Mouse (Mus musculus) ES-E14 (cell line): Measurements from ENCODE around the gene Itga6. TPM values are rescaled to one million over a fixed set of nuclear protein-coding genes. Genes with fewer than 3 reads are reported as not detected.

Source experiments
- DNase-seq: peaks from one replicate; pipeline ENCODE4 v3.0.0-alpha.2; 2013; ENCODE audit warnings: low read depth, low spot score
- H3K27ac ChIP-seq: 2 replicates; pipeline ENCODE4 v1.5.1; 2012; ENCODE audit warnings: low read depth, mild to moderate bottlenecking, low read length, moderate library complexity, mixed read lengths; ENCODE audit not compliant: poor library complexity, insufficient read depth, severe bottlenecking
- H3K36me3 ChIP-seq: 2 replicates; pipeline ENCODE4 v1.6.1; 2012; ENCODE audit warnings: mild to moderate bottlenecking, low read length, moderate library complexity, mixed read lengths; ENCODE audit not compliant: control insufficient read depth, poor library complexity, insufficient read depth, severe bottlenecking
- H3K4me1 ChIP-seq, 2 experiments: fragments of 150-350 bp in 1 of 2; sonication (generic) in 1 of 2; 2 replicates each; pipeline ENCODE4 v1.6.1; 2012; ENCODE audit warnings: low read length in 2 of 2, mild to moderate bottlenecking in 1 of 2, mixed read lengths in 1 of 2; ENCODE audit not compliant: control insufficient read depth in 2 of 2, insufficient read depth in 2 of 2, poor library complexity in 1 of 2
- H3K4me3 ChIP-seq, 2 experiments: fragments of 150-350 bp in 1 of 2; sonication (generic) in 1 of 2; 2 replicates each; pipeline ENCODE4 v1.5.1; 2012; ENCODE audit warnings: low read length in 2 of 2, low read depth in 1 of 2, mild to moderate bottlenecking in 1 of 2, mixed read lengths in 1 of 2; ENCODE audit not compliant: insufficient read depth in 1 of 2, poor library complexity in 1 of 2, severe bottlenecking in 1 of 2
- H3K9ac ChIP-seq: 2 replicates; pipeline ENCODE4 v1.6.1; 2012; ENCODE audit warnings: low read depth, mild to moderate bottlenecking, low read length, mixed read lengths; ENCODE audit not compliant: poor library complexity, insufficient read depth, severe bottlenecking
- H3K9me3 ChIP-seq: fragments of 150-350 bp; sonication (generic); 2 replicates; pipeline ENCODE4 v1.6.1; 2012; ENCODE audit warnings: low read depth, mild to moderate bottlenecking, low read length; ENCODE audit not compliant: control insufficient read depth, insufficient read depth
- CHD2 ChIP-seq: IDR thresholded peaks from 2 replicates; pipeline ENCODE4 v1.6.1; 2014; ENCODE audit warnings: mild to moderate bottlenecking, low read depth, low read length, inconsistent platforms
- HCFC1 ChIP-seq: IDR thresholded peaks from 2 replicates; pipeline ENCODE4 v1.6.1; 2012; ENCODE audit warnings: low read length, inconsistent platforms, borderline replicate concordance; ENCODE audit not compliant: insufficient read depth
- MAFK ChIP-seq: IDR thresholded peaks from 2 replicates; pipeline ENCODE4 v1.6.1; 2014; ENCODE audit warnings: mild to moderate bottlenecking, low read depth, low read length, inconsistent platforms; ENCODE audit not compliant: insufficient read depth
- ZC3H11A ChIP-seq: IDR thresholded peaks from 2 replicates; pipeline ENCODE4 v1.6.1; 2012; ENCODE audit warnings: low read depth, mild to moderate bottlenecking, inconsistent platforms, low read length, borderline replicate concordance
- ZNF384 ChIP-seq: IDR thresholded peaks from 2 replicates; pipeline ENCODE4 v1.6.1; 2012; ENCODE audit warnings: low read depth, low read length, inconsistent platforms
- in situ Hi-C, 2 experiments: fragments of 600-800 bp; cut with MboI; formaldehyde crosslinking; loops; one replicate each; pipeline ENCODE4 v1.15.1; 2025; ENCODE audit warnings: low sequenced_read_pairs in 2 of 2, inconsistent platforms in 1 of 2; ENCODE audit not compliant: unreplicated experiment in 2 of 2
- total RNA-seq: library from RNA; depleted of rRNA; stranded (reverse); fragments of 300-350 nt; gene quantifications from 2 replicates; pipeline ENCODE4 v1.2.3, GENCODE M21; 2012

Gene Itga6
- total RNA-seq, 1 experiment = 169 TPM

- in situ Hi-C loops = no loop called here
- H3K27ac ChIP-seq = no peak overlapping the region
- H3K9ac ChIP-seq = no peak overlapping the region
- H3K9me3 ChIP-seq = no peaks in the 10 kb centered on the region
- DNase-seq = no peak
- no peaks in the 10 kb centered on the region for H3K36me3 ChIP-seq
- no peaks in the 10 kb centered on the region; a peak in 1 of 4 replicates for H3K4me1 ChIP-seq
- TF ChIP-seq ZC3H11A (no peak), HCFC1 (no peak), MAFK (no peak), ZNF384 (no peak)
- no peak overlapping the region for H3K4me3 ChIP-seq
Observed at GRCm38 (mm10) chr2:71761081-71761480, 15.7 kb downstream of the Itga6 start.

DNA sequence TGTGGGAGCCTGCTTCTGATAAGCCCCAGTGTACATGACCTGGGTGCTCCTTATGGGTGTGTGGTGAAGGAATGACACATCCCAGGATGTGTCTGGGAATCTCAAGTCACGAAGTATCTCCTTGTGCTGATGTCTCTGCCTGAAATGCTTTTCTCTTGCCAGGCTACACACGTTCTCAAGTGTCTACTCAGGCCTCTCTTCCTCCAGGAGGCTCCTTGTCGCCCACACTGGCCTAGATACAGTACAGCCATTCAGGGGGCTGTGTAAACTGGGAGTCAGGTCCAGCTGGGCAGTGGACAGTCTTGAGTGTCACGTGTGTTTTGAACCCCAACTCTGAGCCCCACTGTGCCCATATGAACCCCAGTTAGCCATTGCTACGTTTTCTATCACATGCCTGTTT lies 19.1 kb downstream of the Itga6 start:
- Histone ChIP-seq H3K9me3 (no peaks in the 10 kb centered on the region), H3K36me3 (no peaks in the 10 kb centered on the region), H3K27ac (no peak overlapping the region), H3K4me1 (no peaks in the 10 kb centered on the region), H3K9ac (no peak overlapping the region), H3K4me3 (no peak overlapping the region)
- TF ChIP-seq MAFK (no peak), ZC3H11A (no peak), HCFC1 (no peak), ZNF384 (no peak), CHD2 (no peak)
- DNase-seq = no peak
- in situ Hi-C loops = no loop called here

- TF ChIP-seq ZNF384 (no peak), CHD2 (no peak), MAFK (no peak), HCFC1 (no peak), ZC3H11A (no peak)
- no peaks in the 10 kb centered on the region for H3K9me3 ChIP-seq
- no peaks in the 10 kb centered on the region for H3K4me1 ChIP-seq
- H3K27ac ChIP-seq = no peak overlapping the region
- H3K4me3 ChIP-seq = no peak overlapping the region
- no peaks in the 10 kb centered on the region for H3K36me3 ChIP-seq
- in situ Hi-C loops = no loop called here
- DNase-seq = no peak
- H3K9ac ChIP-seq = no peak overlapping the region
Observed at GRCm38 (mm10) chr2:71764961-71765735, 19.7 kb downstream of the Itga6 start.

DNA sequence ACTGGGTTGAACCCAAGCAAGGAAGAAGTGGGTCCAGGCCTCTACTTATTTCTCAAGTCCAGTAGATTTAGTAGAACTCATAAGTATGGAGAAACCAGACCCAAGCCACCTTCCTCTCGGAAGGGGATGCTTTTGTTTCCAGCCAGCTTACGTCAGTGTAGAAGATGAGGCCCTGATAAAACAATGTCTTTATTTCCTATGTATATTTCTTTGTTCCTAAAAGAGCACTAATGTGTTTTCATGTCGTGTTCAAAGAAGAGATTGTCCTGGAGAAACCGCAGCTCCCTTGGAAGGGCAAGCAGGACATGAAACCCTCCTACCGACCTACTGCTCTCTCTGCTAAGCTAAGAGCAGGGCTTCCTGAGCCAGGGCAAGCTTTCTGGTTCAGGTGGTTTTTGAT lies 20.6 kb downstream of the Itga6 start:
- TF ChIP-seq HCFC1 = no peak
- no peak for TF ChIP-seq ZNF384
- Histone ChIP-seq H3K4me1 (no peaks in the 10 kb centered on the region), H3K9me3 (no peaks in the 10 kb centered on the region), H3K9ac (no peak overlapping the region), H3K4me3 (no peak overlapping the region), H3K36me3 (no peaks in the 10 kb centered on the region), H3K27ac (no peak overlapping the region)
- in situ Hi-C loops = no loop called here
- DNase-seq = no peak
